Mouse (Mus musculus) liver, embryonic 13.5 days (tissue): ENCODE measurements around the gene Siglece. TPM values are rescaled to one million over a fixed set of nuclear protein-coding genes. Genes with fewer than 3 reads are reported as not detected.

Experiments used
- ATAC-seq: fragments of 200-750 bp; cut with Nextera tagmentation; 2 replicates; pipeline ENCODE4 v1.8.0; 2017; ENCODE audit warnings: low read depth, mild to moderate bottlenecking, moderate number of reproducible peaks, moderate library complexity
- DNase-seq: peaks from one replicate; pipeline ENCODE4 v3.0.0; 2022
- H3K27ac ChIP-seq: fragments of 300-500 bp; sonication (generic); 2 replicates; pipeline ENCODE4 v1.5.1; 2015; ENCODE audit warnings: moderate library complexity, mild to moderate bottlenecking, inconsistent platforms
- H3K27me3 ChIP-seq: fragments of 300-500 bp; sonication (generic); 2 replicates; pipeline ENCODE4 v1.6.1; 2015; ENCODE audit warnings: mild to moderate bottlenecking, inconsistent platforms
- H3K36me3 ChIP-seq: fragments of 300-500 bp; sonication (generic); 2 replicates; pipeline ENCODE4 v1.6.1; 2015; ENCODE audit warnings: mild to moderate bottlenecking, inconsistent platforms
- H3K4me1 ChIP-seq: fragments of 300-500 bp; sonication (generic); replicated peaks from 2 replicates; pipeline ENCODE4 v1.6.1; 2015; ENCODE audit warnings: inconsistent platforms
- H3K4me2 ChIP-seq: fragments of 300-500 bp; sonication (generic); 2 replicates; pipeline ENCODE4 v1.6.1; 2015; ENCODE audit warnings: inconsistent platforms, mild to moderate bottlenecking, moderate library complexity
- H3K4me3 ChIP-seq: fragments of 300-500 bp; sonication (generic); replicated peaks from 2 replicates; pipeline ENCODE4 v1.5.1; 2015; ENCODE audit warnings: mild to moderate bottlenecking, inconsistent platforms
- H3K9ac ChIP-seq: fragments of 300-500 bp; sonication (generic); 2 replicates; pipeline ENCODE4 v1.6.1; 2015; ENCODE audit warnings: mild to moderate bottlenecking, inconsistent platforms
- H3K9me3 ChIP-seq: fragments of 300-500 bp; sonication (generic); replicated peaks from 2 replicates; pipeline ENCODE4 v1.6.1; 2016; ENCODE audit warnings: inconsistent platforms
- WGBS: fragments of 180-500 bp; shearing (Covaris S2); methylation state at CpG from one replicate; pipeline ENCODE4 v1.1.7; 2015; ENCODE audit not compliant: insufficient replicate concordance; 5-methylcytosine and 5-hydroxymethylcytosine counted together
- polyA plus RNA-seq: library from polyadenylated mRNA; unstranded; fragments of >200 nt; fragmentation: Nextera tagmentation; extraction: Ambion mirVana; gene quantifications from 2 replicates; pipeline ENCODE4 v1.2.1, GENCODE M21; 2015

Gene Siglece
- polyA plus RNA-seq, 1 experiment from 2014 or later, result 1.6 TPM

DNA sequence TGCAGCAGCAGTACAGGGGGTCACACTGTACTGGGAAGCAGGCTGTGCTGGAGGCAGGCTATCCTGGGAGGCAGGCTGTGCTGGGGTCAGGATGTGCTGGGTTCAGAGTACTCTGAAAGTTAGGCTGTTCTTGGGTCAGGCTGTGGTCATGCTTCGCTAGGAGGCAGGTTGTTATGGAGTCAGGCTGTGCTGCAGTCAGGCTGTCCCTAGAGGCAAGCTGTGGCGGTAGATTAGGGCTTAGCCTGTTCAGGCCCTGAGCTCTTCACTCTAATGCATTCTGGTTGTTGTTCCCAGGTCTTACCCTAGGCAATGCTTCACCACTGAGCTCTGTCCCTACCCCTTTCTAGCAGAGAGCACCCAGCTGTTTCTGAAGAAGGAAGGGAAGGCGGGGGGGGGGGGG, 34.9 kb downstream of the Siglece start:
- Histone ChIP-seq H3K36me3 (no peaks in the 10 kb centered on the region), H3K9ac (no peak overlapping the region), H3K9me3 (no peaks in the 10 kb centered on the region), H3K4me3 (no peak overlapping the region), H3K27ac (no peak overlapping the region), H3K27me3 (no peaks in the 10 kb centered on the region), H3K4me1 (no peaks in the 10 kb centered on the region), H3K4me2 (no peak overlapping the region)
- no peak for DNase-seq
- WGBS, result 57% methylated on average over 3 of the region's 3 CpGs
- no peak for ATAC-seq

DNA sequence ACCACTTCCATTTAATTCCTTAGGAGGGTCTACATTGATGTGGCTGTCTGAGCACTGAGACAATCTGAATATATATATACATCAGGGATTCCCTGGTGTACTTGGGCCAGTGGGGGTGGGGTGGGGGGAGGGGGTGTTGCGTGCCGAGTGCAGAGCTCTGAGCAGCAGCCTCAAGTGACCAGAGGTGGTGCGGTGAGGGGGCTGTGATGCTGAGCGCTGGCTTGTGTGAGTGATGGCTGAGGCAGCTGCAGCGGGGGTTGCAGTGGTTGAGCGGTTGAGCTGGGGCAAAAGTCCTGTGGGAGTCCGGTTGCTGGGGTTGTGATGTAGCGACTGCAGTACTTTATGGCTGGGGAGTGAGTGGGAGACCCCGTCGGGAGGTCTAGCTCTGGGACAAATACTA, 36.1 kb downstream of the Siglece start:
- Histone ChIP-seq H3K27ac (no peak overlapping the region), H3K36me3 (no peaks in the 10 kb centered on the region), H3K4me2 (no peak overlapping the region), H3K9me3 (no peaks in the 10 kb centered on the region), H3K4me1 (no peaks in the 10 kb centered on the region), H3K27me3 (no peaks in the 10 kb centered on the region), H3K9ac (no peak overlapping the region), H3K4me3 (no peak overlapping the region)
- ATAC-seq (no peak), DNase-seq (no peak)
- WGBS, result 33% methylated on average over 10 of the region's 10 CpGs

DNA sequence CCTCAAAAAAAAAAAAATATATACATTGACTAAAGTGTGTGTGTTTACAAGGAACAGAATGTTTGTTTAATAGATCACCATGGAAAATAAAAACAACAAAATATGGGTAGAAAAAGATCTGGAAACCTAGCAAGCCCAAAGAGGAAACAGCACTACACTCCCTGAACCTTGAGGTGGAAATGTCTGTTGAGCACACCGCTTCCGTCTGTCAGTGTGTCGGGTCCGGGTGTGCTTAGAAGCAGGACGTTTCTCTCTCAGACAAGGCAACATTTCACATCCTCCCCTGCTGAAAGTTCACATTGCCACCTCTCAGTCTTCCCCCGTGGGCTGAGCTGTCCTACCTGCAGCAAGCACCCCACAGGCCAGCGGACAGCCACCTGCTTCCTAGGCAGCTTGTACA, 37.0 kb downstream of the Siglece start:
- 64% methylated on average over 7 of the region's 7 CpGs for WGBS

DNA sequence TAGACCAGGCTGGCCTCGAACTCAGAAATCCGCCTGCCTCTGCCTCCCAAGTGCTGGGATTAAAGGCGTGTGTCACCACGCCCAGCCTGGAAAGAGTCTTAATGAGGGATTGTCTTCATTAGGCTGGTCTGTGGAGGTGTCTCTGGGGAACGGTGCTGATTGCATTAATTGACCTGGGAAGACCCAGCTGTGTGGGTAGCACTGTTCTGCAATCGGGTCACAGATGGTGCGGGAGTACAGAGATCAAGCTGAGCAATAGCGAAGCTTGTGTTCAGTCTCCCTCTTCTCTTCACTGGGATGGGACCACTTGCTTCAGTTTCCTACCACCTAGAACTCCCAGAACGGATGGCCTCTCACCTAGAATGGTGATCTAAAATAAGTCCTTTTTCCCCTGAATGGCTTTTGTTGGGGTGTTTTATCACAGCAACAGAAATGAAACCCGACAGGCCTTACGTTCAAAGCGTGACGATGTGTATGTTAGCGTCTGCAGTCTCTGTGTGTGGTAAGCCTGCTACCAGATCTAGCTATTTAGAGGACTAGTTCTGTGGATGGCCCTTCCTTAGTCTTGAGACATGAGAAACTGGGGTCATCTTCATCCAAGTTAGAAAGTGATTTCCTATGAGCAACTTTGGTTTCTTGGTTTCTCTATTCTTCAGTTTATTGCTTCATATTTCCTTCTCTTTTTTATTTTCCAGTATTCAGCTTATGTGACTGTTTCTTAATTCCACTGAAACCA, 46.0 kb downstream of the Siglece start:
- Histone ChIP-seq H3K4me2 (no peak overlapping the region), H3K9me3 (no peaks in the 10 kb centered on the region), H3K27me3 (no peaks in the 10 kb centered on the region), H3K4me3 (no peak overlapping the region), H3K36me3 (no peaks in the 10 kb centered on the region), H3K9ac (no peak overlapping the region), H3K27ac (no peak overlapping the region), H3K4me1 (no peaks in the 10 kb centered on the region)
- 73% methylated on average over 14 of the region's 14 CpGs for WGBS
- DNase-seq (no peak), ATAC-seq (no peak)

More for the DNA sequence above, 37.0 kb downstream of the Siglece start:
- H3K9ac ChIP-seq, result no peak overlapping the region
- H3K27ac ChIP-seq, result no peak overlapping the region
- DNase-seq (no peak), ATAC-seq (no peak)
- no peak overlapping the region for H3K4me3 ChIP-seq
- no peaks in the 10 kb centered on the region for H3K9me3 ChIP-seq
- no peaks in the 10 kb centered on the region for H3K27me3 ChIP-seq
- H3K4me2 ChIP-seq, result no peak overlapping the region
- no peaks in the 10 kb centered on the region for H3K4me1 ChIP-seq
- H3K36me3 ChIP-seq, result no peaks in the 10 kb centered on the region

DNA sequence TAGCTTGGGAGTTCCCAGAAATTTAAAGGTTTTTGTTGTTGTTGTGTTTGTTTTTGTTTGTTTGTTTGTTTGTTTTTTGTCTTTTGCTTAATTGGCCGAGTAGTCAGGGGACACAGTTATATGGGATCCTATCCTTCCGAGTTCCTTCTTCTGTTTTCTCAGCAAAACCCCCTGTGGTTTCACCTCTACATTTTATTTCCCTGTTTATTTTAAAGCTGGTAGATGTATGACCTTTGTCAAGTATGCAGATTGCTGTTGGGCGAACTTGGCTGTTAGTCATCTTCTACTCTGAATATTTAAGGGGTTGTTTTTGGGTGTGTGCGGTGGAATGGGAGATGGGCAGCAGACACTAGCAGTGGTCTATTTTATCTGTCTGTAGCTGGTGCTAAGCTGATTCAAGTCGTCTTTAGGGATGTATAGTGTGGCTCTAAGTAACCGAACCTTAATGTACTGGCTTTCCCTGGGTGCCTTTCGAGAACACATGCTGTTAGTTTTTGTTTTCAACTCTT, 51.6 kb downstream of the Siglece start:
- WGBS, result 53% methylated on average over 7 of the region's 7 CpGs
- no peak overlapping the region for H3K4me2 ChIP-seq
- H3K9ac ChIP-seq, result no peak overlapping the region
- no peak overlapping the region for H3K27ac ChIP-seq
- ATAC-seq (no peak), DNase-seq (no peak)
- H3K4me1 ChIP-seq, result 0 out of 2 replicates have a peak, but pooled peaks cover 3% of the 10 kb centered on the region
- no peaks in the 10 kb centered on the region for H3K9me3 ChIP-seq
- no peak overlapping the region for H3K4me3 ChIP-seq
- peaks cover 7% of the 10 kb centered on the region; the same call in 1 of the 2 replicates for H3K27me3 ChIP-seq
- H3K36me3 ChIP-seq, result no peaks in the 10 kb centered on the region

DNA sequence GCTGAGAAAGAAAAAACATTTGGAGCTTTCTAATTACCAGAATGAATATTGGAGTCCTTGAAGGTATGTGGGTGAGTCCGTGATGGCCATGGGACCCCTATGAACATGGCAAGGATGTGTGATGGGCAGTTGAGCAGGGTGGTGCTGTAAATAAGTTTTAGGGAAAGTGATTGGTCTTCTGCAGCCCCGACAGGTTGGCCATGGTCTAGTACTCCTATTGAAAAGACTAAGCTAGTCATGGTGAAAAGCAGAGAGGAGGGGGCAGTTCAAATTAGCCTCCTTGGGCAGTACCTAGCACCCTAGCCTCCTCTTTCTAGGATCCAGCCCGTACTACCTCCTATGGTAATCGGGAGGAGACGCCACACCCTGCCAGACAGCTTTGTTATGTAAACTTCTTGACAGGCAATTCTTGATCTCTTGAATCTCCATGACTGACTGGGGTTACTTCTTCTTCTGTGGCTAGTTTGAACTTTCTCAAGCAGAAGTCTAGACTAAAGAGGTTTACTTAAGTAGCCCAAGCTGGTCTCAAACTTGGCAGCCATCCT, 52.1 kb downstream of the Siglece start:
- Histone ChIP-seq H3K9ac (no peak overlapping the region), H3K9me3 (no peaks in the 10 kb centered on the region), H3K4me3 (no peak overlapping the region), H3K4me2 (peak overlapping the region; percentile 58), H3K27me3 (peaks cover 7% of the 10 kb centered on the region; the same call in 1 of the 2 replicates), H3K4me1 (0 out of 2 replicates have a peak, but pooled peaks cover 3% of the 10 kb centered on the region), H3K36me3 (no peaks in the 10 kb centered on the region), H3K27ac (no peak overlapping the region)
- no peak for ATAC-seq
- no peak for DNase-seq
- 35% methylated on average over 5 of the region's 5 CpGs for WGBS

DNA sequence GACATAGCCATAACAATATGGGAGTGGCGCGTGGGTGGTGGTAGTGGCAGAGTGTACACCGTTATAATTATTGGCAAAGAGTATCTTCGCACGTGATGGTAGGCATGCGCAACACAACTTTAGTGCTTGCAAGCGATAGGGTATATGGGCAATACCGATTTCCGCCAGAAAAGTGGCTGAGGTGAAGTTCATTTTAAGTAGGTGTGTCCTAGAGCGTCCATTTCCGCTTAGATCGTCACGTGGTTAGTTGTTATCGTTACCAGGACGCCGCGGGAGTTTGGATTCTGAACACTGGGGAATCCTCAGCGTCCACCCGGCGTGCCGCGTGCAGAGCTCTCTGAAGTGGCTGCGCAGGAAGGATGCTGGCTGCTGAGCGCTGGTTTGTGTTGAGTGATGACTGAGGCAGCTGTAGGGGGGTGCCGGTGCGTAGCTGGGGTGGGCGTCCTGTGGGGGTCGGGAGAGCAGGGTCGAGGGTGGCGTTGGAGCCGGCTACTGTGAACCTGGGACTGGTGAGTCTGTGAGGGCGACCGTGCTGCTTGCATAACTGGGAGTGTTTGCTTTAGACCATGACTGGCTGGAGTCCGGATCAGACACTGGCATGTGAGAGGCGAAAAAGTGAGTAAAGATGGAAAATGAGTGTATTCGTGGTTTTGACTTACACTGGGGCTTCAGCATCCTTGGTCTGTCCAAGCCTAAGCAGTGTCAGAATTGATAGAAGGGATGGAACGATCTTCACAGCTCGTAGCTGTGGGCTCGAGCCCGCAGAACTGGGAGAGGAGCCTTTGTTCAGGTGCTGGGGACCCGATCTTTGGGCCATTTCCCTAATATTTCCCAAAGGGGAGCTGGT, 52.8 kb downstream of the Siglece start, which contains the start of gene Zfp819:
Zfp819 (plus strand) TSS at position 274 of the 847 bp plus-strand sequence.
- 13% methylated on average over 41 of the region's 41 CpGs for WGBS
- H3K27ac ChIP-seq, result no peak within 1 kb of the TSS
- H3K4me1 ChIP-seq, result 0 out of 2 replicates have a peak, but pooled peaks cover 3% of the 10 kb centered on the region
- peak within 1 kb of the TSS; percentile 58 for H3K4me2 ChIP-seq
- H3K27me3 ChIP-seq, result peaks cover 7% of the 10 kb centered on the region; the same call in 1 of the 2 replicates
- DNase-seq (peak; percentile 13), ATAC-seq (peak; percentile 65; the same call in 1 of the 2 replicates)
- H3K9ac ChIP-seq, result 0 out of 2 replicates have a peak within 1 kb of the TSS, but pooled peaks have one; percentile 13
- peak within 1 kb of the TSS; percentile 36 for H3K4me3 ChIP-seq
- H3K36me3 ChIP-seq, result no peaks in the 10 kb centered on the region
- no peaks in the 10 kb centered on the region for H3K9me3 ChIP-seq

DNA sequence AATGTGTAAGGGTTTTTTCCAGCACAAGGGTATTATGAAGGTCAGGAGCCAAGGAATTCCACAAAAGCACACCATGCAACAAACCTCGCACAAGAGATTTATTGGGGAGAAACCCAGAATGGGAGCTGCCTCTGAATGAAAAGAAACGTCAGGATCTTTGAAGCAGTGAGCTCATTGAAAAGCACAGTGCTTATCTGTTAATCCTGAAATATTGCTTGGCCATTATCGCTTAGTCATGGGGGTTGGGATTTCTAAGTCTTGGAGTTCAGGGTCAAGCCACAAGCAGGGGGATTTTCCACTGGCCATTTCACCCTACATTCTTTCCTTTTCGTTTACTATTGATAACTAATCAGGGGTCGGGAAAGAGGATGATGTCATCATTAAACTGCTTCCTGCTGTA, 58.1 kb downstream of the Siglece start:
- Histone ChIP-seq H3K4me1 (no peaks in the 10 kb centered on the region), H3K9me3 (no peaks in the 10 kb centered on the region), H3K36me3 (no peaks in the 10 kb centered on the region), H3K27ac (no peak overlapping the region), H3K4me3 (no peak overlapping the region), H3K9ac (no peak overlapping the region), H3K4me2 (no peak overlapping the region), H3K27me3 (no peaks in the 10 kb centered on the region; the same call in 1 of the 2 replicates)
- ATAC-seq, result no peak
- WGBS, result 27% methylated on average over 5 of the region's 5 CpGs
- DNase-seq, result no peak

Other genes with a start within 250 kb of the Siglece start
- gene Lim2, start 232.5 kb downstream of the Siglece start, polyA plus RNA-seq, result not detected in 2 replicates
- 7.1 and 9.6 TPM in 2 replicates for gene Nkg7, start 223.1 kb downstream of the Siglece start, polyA plus RNA-seq
- not detected in 2 replicates for gene Cldnd2, start 219.4 kb downstream of the Siglece start, polyA plus RNA-seq
- 241 and 252 TPM in 2 replicates for gene Etfb, start 216.1 kb downstream of the Siglece start, polyA plus RNA-seq
- not detected in 2 replicates for gene Gm45233, start 216.0 kb downstream of the Siglece start, polyA plus RNA-seq
- gene Vsig10l, start 197.0 kb downstream of the Siglece start, polyA plus RNA-seq, result 0.58 and 0.85 TPM in 2 replicates
- not detected in 2 replicates for gene Iglon5, start 170.1 kb downstream of the Siglece start, polyA plus RNA-seq
- not detected in 2 replicates for gene 4931406B18Rik, start 154.2 kb downstream of the Siglece start, polyA plus RNA-seq
- gene Cd33, start 115.7 kb downstream of the Siglece start, polyA plus RNA-seq, result 1.3 TPM in 2 replicates
- 0.20 and 0.27 TPM in 2 replicates for gene Zfp658, start 97.9 kb downstream of the Siglece start, polyA plus RNA-seq
- gene Zfp719, start 80.6 kb downstream of the Siglece start, polyA plus RNA-seq, result 2.0 and 2.7 TPM in 2 replicates
- gene Zfp819, start 53.0 kb downstream of the Siglece start, polyA plus RNA-seq, result 0.08 TPM in 1 of 2 replicates, not detected in the other
- gene Ceacam18, start 25.5 kb downstream of the Siglece start, polyA plus RNA-seq, result not detected in 2 replicates
- gene Ctu1, start 11.9 kb upstream of the Siglece start, polyA plus RNA-seq, result 5.2 and 5.3 TPM in 2 replicates
- not detected in 2 replicates for gene Klk14, start 30.3 kb upstream of the Siglece start, polyA plus RNA-seq
- gene Klk13, start 52.4 kb upstream of the Siglece start, polyA plus RNA-seq, result not detected in 2 replicates
- gene Klk12, start 108.7 kb upstream of the Siglece start, polyA plus RNA-seq, result not detected in 2 replicates
- not detected in 2 replicates for gene Klk11, start 114.4 kb upstream of the Siglece start, polyA plus RNA-seq
- gene Klk10, start 120.9 kb upstream of the Siglece start, polyA plus RNA-seq, result not detected in 2 replicates
- gene Klk9, start 131.7 kb upstream of the Siglece start, polyA plus RNA-seq, result not detected in 2 replicates
- 9.3 and 11.1 TPM in 2 replicates for gene Klk8, start 137.4 kb upstream of the Siglece start, polyA plus RNA-seq
- not detected in 2 replicates for gene Klk7, start 151.1 kb upstream of the Siglece start, polyA plus RNA-seq
- not detected in 2 replicates for gene Klk6, start 164.3 kb upstream of the Siglece start, polyA plus RNA-seq
- gene Klk5, start 181.8 kb upstream of the Siglece start, polyA plus RNA-seq, result not detected in 2 replicates
- not detected in 2 replicates for gene Klk4, start 221.0 kb upstream of the Siglece start, polyA plus RNA-seq